Mouse (Mus musculus) thymus, adult 2 months (tissue): ENCODE data around the gene BC028528. TPM values are rescaled to one million over a fixed set of nuclear protein-coding genes. Genes with fewer than 3 reads are reported as not detected.
"Not testable (repeated sequence)": the region's sequence is repeated elsewhere in the genome, so short reads cannot be mapped to it uniquely, and the experiment has no call there.

Source experiments
- DNase-seq: peaks from one replicate; pipeline ENCODE4 v3.0.0; 2021
- H3K27ac ChIP-seq: fragments of 200-500 bp; 2 replicates; pipeline ENCODE4 v1.5.1; 2012; ENCODE audit warnings: low read length, control low read depth; ENCODE audit not compliant: control insufficient read depth, insufficient read depth
- H3K27me3 ChIP-seq: fragments of 200-500 bp; 2 replicates; pipeline ENCODE4 v1.6.1; 2012; ENCODE audit warnings: mild to moderate bottlenecking, low read length, moderate library complexity, mixed read lengths; ENCODE audit not compliant: control insufficient read depth, insufficient read depth
- H3K36me3 ChIP-seq: fragments of 200-500 bp; 2 replicates; pipeline ENCODE4 v1.6.1; 2012; ENCODE audit warnings: mild to moderate bottlenecking, low read length, moderate library complexity; ENCODE audit not compliant: control insufficient read depth, insufficient read depth
- H3K4me1 ChIP-seq: fragments of 200-500 bp; replicated peaks from 2 replicates; pipeline ENCODE4 v1.6.1; 2012; ENCODE audit warnings: low read length; ENCODE audit not compliant: control insufficient read depth, insufficient read depth
- H3K4me3 ChIP-seq: fragments of 200-500 bp; 2 replicates; pipeline ENCODE4 v1.5.1; 2012; ENCODE audit warnings: mild to moderate bottlenecking, low read length, control low read depth, moderate library complexity; ENCODE audit not compliant: control insufficient read depth, insufficient read depth
- CTCF ChIP-seq: fragments of 200-500 bp; IDR thresholded peaks from 2 replicates; pipeline ENCODE4 v1.5.1; 2012; ENCODE audit warnings: mild to moderate bottlenecking, control low read depth, low read length, moderate library complexity, borderline replicate concordance; ENCODE audit not compliant: control insufficient read depth, poor library complexity, insufficient read depth; ENCODE audit errors: extremely low read depth
- POLR2A ChIP-seq: fragments of 200-500 bp; IDR thresholded peaks from 2 replicates; pipeline ENCODE4 v1.6.1; 2012; ENCODE audit warnings: mild to moderate bottlenecking, low read length, control low read depth, moderate library complexity; ENCODE audit not compliant: control insufficient read depth, poor library complexity, insufficient read depth; ENCODE audit errors: extremely low read depth
- WGBS: fragments of 180-500 bp; shearing (Covaris S2); methylation state at CpG from one replicate; pipeline ENCODE4 v1.1.7; 2018; 5-methylcytosine and 5-hydroxymethylcytosine counted together
- polyA plus RNA-seq: library from polyadenylated mRNA; depleted of rRNA; stranded (reverse); fragments of >200 nt; gene quantifications from 2 replicates; pipeline ENCODE4 v1.2.3, GENCODE M21; 2012

Gene BC028528
- polyA plus RNA-seq, 1 experiment = 6.0 TPM

GRCm38 (mm10) chr3:95901616-95902372, 10.0 kb upstream of the BC028528 start:
- H3K27me3 ChIP-seq = peaks cover 18% of the 10 kb centered on the region
- H3K36me3 ChIP-seq = 0 out of 2 replicates have a peak, but pooled peaks cover 4% of the 10 kb centered on the region
- no peak for TF ChIP-seq CTCF
- no peak for DNase-seq
- no peak overlapping the region for H3K4me3 ChIP-seq
- WGBS = 86% methylated on average over 9 of the region's 9 CpGs
- no peak overlapping the region for H3K27ac ChIP-seq
- H3K4me1 ChIP-seq = peaks cover 17% of the 10 kb centered on the region

GRCm38 (mm10) chr3:95899800-95900524, 8.2 kb upstream of the BC028528 start:
- DNase-seq = no peak
- Histone ChIP-seq H3K27ac (no peak overlapping the region), H3K36me3 (0 out of 2 replicates have a peak, but pooled peaks cover 4% of the 10 kb centered on the region), H3K27me3 (peaks cover 11% of the 10 kb centered on the region; the same call in 1 of the 2 replicates), H3K4me1 (peaks cover 10% of the 10 kb centered on the region), H3K4me3 (no peak overlapping the region)
- no peak for TF ChIP-seq CTCF
- no peak for TF ChIP-seq POLR2A
- WGBS = 66% methylated on average over 13 of the region's 13 CpGs

GRCm38 (mm10) chr3:95895501-95895900, 3.7 kb upstream of the BC028528 start:
- H3K27me3 ChIP-seq, H3K27ac ChIP-seq, DNase-seq, H3K4me3 ChIP-seq, H3K36me3 ChIP-seq: not testable (repeated sequence)
- H3K4me1 ChIP-seq = peaks cover 28% of the 10 kb centered on the region
- WGBS = 95% methylated on average over 7 of the region's 7 CpGs

- peak; percentile 22 for DNase-seq
- Histone ChIP-seq H3K4me1 (peaks cover 28% of the 10 kb centered on the region), H3K27me3 (no peaks in the 10 kb centered on the region), H3K4me3 (peak overlapping the region; percentile 89), H3K27ac (peak overlapping the region; percentile 38; the same call in 1 of the 2 replicates), H3K36me3 (0 out of 2 replicates have a peak, but pooled peaks cover 4% of the 10 kb centered on the region)
- TF ChIP-seq CTCF (no peak), POLR2A (no peak)
- WGBS = 6% methylated on average over 16 of the region's 16 CpGs
Measured at GRCm38 (mm10) chr3:95894317-95895160, 2.7 kb upstream of the BC028528 start.

GRCm38 (mm10) chr3:95893606-95894316, 2.0 kb upstream of the BC028528 start, which contains the start of gene Aph1a:
TSS of gene Aph1a (plus strand) at chr3:95893969.
- not testable (repeated sequence) for H3K36me3 ChIP-seq, H3K27me3 ChIP-seq
- TF ChIP-seq CTCF = peak; percentile 39; the same call in 1 of the 2 replicates
- TF ChIP-seq POLR2A = peak; percentile 43
- H3K27ac ChIP-seq = peak within 1 kb of the TSS; percentile 38; the same call in 1 of the 2 replicates
- DNase-seq = peak; percentile 95
- peaks cover 28% of the 10 kb centered on the region for H3K4me1 ChIP-seq
- peak within 1 kb of the TSS; percentile 89 for H3K4me3 ChIP-seq
- under 1% methylated on average over 27 of the region's 43 CpGs for WGBS

GRCm38 (mm10) chr3:95893126-95893525, 1.3 kb upstream of the BC028528 start:
- WGBS = 7% methylated on average over 7 of the region's 7 CpGs
- Histone ChIP-seq H3K4me3 (no peak overlapping the region), H3K27me3 (no peaks in the 10 kb centered on the region), H3K36me3 (0 out of 2 replicates have a peak, but pooled peaks cover 4% of the 10 kb centered on the region), H3K4me1 (peaks cover 28% of the 10 kb centered on the region), H3K27ac (peak overlapping the region; percentile 22; the same call in 1 of the 2 replicates)
- TF ChIP-seq CTCF = no peak
- TF ChIP-seq POLR2A = no peak
- no peak for DNase-seq
